Mouse (Mus musculus) bone marrow, adult 2 months (tissue): ENCODE measurements at regions not wholly inside any gene's neighbourhood (a gene's known extent, or its start where the extent isn't known, plus 50 kb on each side); places are given as distances from the start of the nearest gene placed in this dataset.

Source experiments
- H3K27ac ChIP-seq: fragments of 200-500 bp; 2 replicates; pipeline ENCODE4 v1.5.1; 2012; ENCODE audit warnings: low read depth, mild to moderate bottlenecking, control low read depth, inconsistent platforms, low read length; ENCODE audit not compliant: control insufficient read depth, poor library complexity, insufficient read depth
- H3K4me1 ChIP-seq: fragments of 200-500 bp; 2 replicates; pipeline ENCODE4 v1.6.1; 2011; ENCODE audit warnings: low read length; ENCODE audit not compliant: control insufficient read depth, insufficient read depth
- H3K4me3 ChIP-seq: fragments of 200-500 bp; replicated peaks from 2 replicates; pipeline ENCODE3; 2011; ENCODE audit warnings: mild to moderate bottlenecking, low read depth, low read length, control low read depth; ENCODE audit not compliant: control insufficient read depth
- CTCF ChIP-seq: fragments of 200-500 bp; IDR thresholded peaks from 2 replicates; pipeline ENCODE4 v1.5.1; 2011; ENCODE audit warnings: low read length, control low read depth; ENCODE audit not compliant: control insufficient read depth, insufficient read depth
- POLR2A ChIP-seq: fragments of 200-500 bp; IDR thresholded peaks from 2 replicates; pipeline ENCODE4 v1.6.1; 2011; ENCODE audit warnings: low read depth, mild to moderate bottlenecking, control low read depth, low read length, borderline replicate concordance; ENCODE audit not compliant: control insufficient read depth
- WGBS: fragments of 180-500 bp; shearing (Covaris S2); methylation state at CpG from one replicate; pipeline ENCODE4 v1.1.7; 2018; 5-methylcytosine and 5-hydroxymethylcytosine counted together

DNA sequence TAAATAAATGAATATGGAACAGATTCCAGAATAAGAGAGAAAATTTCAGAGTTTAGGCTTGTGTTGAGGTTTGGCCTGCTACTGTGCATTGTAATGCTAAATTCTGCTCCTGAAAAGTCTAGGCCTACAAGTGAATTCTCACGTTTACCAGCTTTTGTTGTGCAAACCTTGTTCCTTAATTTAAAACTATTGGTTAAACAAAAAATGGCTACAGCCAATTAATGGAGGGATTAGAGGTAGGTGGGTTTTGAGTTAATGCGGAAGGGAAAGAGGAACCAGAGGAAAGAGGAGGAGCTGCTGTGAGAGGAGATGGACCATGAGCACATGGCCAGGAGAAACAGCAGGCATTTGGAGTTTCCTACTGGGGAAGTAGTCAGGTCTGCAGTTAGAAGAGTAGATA lies 79.1 kb upstream of the Tle4 start:
- TF ChIP-seq CTCF (no peak), POLR2A (no peak)
- 34% methylated on average over 2 of the region's 2 CpGs for WGBS

DNA sequence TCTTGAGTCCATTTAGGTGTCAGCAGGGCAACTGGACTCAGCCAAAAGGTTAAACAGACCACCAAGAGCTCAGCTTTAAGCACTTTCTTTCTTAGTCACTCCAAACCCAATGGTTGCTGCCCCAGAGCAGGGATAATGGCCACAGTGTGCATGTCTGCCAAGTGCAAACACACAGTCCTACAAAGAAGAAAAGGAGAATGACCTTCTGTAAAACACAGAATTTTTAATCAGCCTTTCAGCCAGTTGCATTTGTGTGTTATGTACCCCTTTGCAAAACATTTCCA lies 72.9 kb upstream of the Tle4 start:
- no peak for TF ChIP-seq CTCF
- TF ChIP-seq POLR2A = no peak
- H3K4me1 ChIP-seq = no peaks in the 10 kb centered on the region
- H3K4me3 ChIP-seq = no peak overlapping the region
- no peak overlapping the region for H3K27ac ChIP-seq

More for the DNA sequence above, 79.1 kb upstream of the Tle4 start:
- H3K27ac ChIP-seq = no peak overlapping the region
- no peaks in the 10 kb centered on the region for H3K4me1 ChIP-seq
- no peak overlapping the region for H3K4me3 ChIP-seq

DNA sequence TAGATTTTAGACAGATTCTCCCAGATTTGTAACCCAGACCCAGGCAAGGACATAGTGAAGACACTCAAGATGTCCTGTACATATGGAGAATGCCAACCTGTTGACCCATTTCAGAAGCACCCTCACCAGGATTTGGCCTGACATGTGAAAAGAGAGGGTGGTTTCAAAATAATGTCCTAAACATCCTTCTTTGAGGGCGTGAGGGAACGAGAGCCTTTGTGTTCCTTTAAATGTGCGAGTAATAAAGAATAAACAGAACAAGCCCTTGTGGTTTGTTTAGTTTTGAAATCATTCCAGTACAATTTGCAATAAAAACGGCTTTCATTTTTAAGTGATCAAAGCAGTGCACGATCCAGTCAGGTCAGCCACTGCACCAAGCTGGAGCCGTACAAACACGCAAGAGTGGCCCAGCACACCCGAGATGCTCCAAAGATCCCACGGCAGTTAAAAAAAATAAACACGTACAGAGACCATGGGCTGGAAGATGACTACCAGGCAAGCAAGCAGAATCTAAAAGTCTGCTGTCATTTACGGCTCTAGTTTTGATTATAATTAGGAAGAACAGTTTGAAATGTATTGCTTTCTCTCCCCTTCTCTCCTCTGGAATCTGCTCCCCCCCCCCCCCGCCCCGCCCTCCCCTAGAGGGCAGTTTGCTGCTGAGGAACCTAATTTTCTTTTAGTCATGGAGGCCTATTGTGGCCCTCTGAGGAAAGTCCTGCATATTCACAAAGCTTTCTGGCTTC lies 72.4 kb upstream of the Tle4 start:
- TF ChIP-seq POLR2A (no peak), CTCF (no peak)
- WGBS = 33% methylated on average over 13 of the region's 13 CpGs
- Histone ChIP-seq H3K4me1 (no peaks in the 10 kb centered on the region), H3K27ac (no peak overlapping the region), H3K4me3 (no peak overlapping the region)

DNA sequence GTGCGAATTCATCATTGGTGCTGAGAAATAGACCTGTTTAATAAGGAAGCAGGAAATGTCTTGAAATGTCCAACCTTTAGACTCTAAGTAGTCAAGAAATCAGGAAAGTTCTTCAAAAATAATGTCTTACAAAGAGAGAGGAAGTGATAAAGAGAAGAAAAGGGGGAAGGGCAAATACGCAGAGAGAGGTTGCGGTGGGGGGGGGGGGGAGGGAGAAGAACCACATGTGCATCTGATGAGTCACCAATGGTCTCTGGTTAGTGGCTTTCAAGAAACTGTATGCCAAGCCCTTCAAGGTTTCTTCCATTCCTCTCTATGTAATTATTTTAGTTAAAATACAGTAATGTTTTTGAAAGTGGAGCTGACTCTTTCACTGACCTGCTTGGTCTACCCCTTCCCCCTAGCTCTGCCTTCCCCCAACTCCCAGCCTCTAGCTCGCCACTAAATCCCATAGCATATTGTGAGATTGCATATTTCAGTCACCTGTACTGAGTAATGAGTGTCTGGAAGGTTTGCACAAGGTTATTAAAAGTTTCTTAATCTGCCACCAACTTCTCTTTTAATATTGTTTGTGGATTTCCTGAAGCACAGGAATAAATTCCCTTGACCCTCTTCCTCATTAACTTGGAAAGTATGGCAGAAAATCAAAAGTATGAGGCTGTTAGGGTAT lies 70.8 kb upstream of the Tle4 start:
- Histone ChIP-seq H3K4me1 (no peaks in the 10 kb centered on the region), H3K27ac (no peak overlapping the region), H3K4me3 (no peak overlapping the region)
- WGBS = 17% methylated on average over 4 of the region's 4 CpGs
- TF ChIP-seq CTCF (no peak), POLR2A (no peak)

DNA sequence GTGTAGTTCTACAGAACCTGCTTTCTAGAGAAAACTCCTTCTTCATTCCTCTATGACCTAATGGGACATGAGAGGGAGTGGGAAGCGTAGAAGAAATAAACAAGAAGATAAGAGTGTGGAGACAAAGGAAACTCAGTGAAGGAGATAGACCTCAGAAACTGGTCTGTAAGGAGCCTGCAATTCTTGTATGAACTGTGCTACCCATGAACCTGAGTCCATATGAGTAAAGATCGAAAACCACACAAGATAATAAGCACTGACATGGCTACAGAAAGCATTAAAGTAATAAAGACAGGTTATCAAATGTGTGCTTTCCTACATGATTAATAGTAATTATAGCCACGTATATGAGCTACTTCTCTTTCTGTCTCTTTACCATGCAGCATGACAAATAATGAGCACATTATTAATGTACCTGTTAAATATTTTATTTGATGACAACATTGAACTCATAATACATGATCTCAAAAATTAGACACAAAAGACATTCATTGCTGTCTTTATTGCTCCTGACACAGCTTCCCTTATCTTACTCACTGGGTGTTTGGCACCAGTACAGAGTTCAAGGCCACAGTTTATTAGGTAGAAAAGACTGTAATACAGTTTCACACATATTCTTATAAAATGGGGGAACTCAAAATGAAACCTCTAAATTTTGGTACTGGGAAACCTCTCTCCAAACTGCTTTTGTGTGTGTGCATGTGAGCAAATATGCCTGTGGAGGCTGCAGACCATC lies 67.0 kb upstream of the Tle4 start:
- Histone ChIP-seq H3K4me3 (no peak overlapping the region), H3K4me1 (no peaks in the 10 kb centered on the region), H3K27ac (no peak overlapping the region)
- TF ChIP-seq CTCF = no peak
- no peak for TF ChIP-seq POLR2A
- 73% methylated on average over 3 of the region's 3 CpGs for WGBS

DNA sequence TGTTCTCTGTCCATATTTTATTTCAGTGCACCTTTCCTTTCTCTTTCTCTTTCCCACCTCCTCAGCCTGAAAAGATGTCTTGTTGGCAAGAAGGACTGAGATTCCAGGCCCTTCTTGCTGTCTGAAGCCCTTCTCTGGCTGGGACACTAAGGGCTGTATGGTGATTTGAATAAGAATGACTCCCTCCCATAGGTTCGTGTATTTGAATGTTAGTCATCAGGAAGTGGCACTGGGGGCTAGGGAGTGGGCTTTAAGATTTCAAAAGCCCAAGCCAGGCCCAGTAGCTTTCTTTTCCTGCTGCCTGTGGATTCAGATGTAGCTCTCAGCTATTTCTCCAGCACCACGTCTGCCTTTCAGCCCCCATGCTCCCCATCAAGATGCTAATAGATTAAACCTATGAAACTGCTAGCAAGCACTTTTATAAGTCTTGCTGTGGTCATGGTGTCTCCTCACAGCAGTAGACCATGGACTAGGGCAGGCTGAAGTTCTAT lies 66.3 kb upstream of the Tle4 start:
- Histone ChIP-seq H3K27ac (no peak overlapping the region), H3K4me1 (no peaks in the 10 kb centered on the region), H3K4me3 (no peak overlapping the region)
- TF ChIP-seq CTCF (no peak), POLR2A (no peak)
- WGBS = 57% methylated on average over 2 of the region's 2 CpGs

DNA sequence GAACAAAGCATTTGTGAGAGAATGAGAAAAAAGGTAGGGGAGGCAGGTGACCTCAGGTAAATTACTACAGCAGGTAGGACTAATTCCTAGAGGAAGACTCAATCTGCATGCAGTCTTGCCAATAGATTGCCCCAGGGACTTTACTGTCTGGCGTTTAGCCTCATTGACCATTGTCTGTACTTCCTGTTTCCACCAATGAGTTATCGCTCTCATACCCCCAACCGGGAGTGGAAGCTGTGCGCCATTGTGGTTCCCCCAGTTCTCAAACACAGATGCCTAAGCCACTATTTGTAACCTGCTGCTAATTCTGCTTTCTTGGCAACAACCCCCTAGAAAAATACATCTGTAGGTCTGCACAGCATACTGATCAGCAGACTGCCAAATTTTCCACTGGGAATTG lies 65.5 kb upstream of the Tle4 start:
- Histone ChIP-seq H3K27ac (no peak overlapping the region), H3K4me3 (no peak overlapping the region), H3K4me1 (no peaks in the 10 kb centered on the region)
- TF ChIP-seq CTCF = no peak
- TF ChIP-seq POLR2A = no peak
- whole genome bisulfite sequencing = 34% methylated on average over 4 of the region's 4 CpGs

DNA sequence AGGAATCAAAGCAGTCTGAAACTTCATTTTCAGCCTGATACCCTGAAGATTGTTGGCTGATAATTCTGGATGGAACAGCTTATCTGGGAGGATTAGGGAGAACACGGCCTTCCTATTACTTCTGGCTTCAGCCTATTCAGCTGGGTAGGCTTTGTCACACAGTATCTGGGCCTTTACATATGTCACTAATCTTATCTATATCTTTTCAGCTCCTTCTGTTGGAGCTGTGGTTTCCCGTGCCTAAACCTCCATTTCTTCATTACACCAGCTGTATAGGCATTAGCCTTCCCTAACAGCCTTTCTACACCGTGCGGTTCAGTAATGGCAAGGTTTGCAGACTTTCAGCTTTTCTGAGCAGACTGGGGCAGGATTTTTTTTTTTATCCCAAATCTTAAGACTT lies 61.9 kb upstream of the Tle4 start:
- WGBS = 20% methylated on average over 4 of the region's 4 CpGs
- no peak for TF ChIP-seq POLR2A
- Histone ChIP-seq H3K4me3 (no peak overlapping the region), H3K27ac (no peak overlapping the region), H3K4me1 (no peaks in the 10 kb centered on the region)
